Mouse (Mus musculus) ES-Bruce4 (cell line): ENCODE measurements around the gene Bcdin3d. TPM values are rescaled to one million over a fixed set of nuclear protein-coding genes. Genes with fewer than 3 reads are reported as not detected.

Source experiments
- H3K27ac ChIP-seq: 2 replicates; pipeline ENCODE4 v1.5.1; 2012; ENCODE audit warnings: low read length, inconsistent platforms; ENCODE audit not compliant: insufficient read depth
- H3K27me3 ChIP-seq: 2 replicates; pipeline ENCODE4 v1.6.1; 2012; ENCODE audit warnings: mild to moderate bottlenecking, low read length, inconsistent platforms; ENCODE audit not compliant: control insufficient read depth, poor library complexity, insufficient read depth, severe bottlenecking
- H3K36me3 ChIP-seq: 2 replicates; pipeline ENCODE4 v1.6.1; 2012; ENCODE audit warnings: inconsistent platforms, mild to moderate bottlenecking, low read length, moderate library complexity; ENCODE audit not compliant: control insufficient read depth, poor library complexity, insufficient read depth, severe bottlenecking
- H3K4me1 ChIP-seq: one replicate; pipeline ENCODE4 v1.8.1; 2011; ENCODE audit warnings: low read length; ENCODE audit not compliant: control insufficient read depth, insufficient read depth
- H3K4me3 ChIP-seq: 2 replicates; pipeline ENCODE4 v1.5.1; 2011; ENCODE audit warnings: low read depth, mild to moderate bottlenecking, low read length
- H3K9ac ChIP-seq: 2 replicates; pipeline ENCODE4 v1.6.1; 2012; ENCODE audit warnings: low read depth, mild to moderate bottlenecking, inconsistent platforms; ENCODE audit not compliant: poor library complexity, severe bottlenecking
- H3K9me3 ChIP-seq: replicated peaks from 2 replicates; pipeline ENCODE4 v1.6.1; 2012; ENCODE audit warnings: mild to moderate bottlenecking, low read length, inconsistent platforms; ENCODE audit not compliant: control insufficient read depth, poor library complexity, insufficient read depth, severe bottlenecking
- CTCF ChIP-seq: IDR thresholded peaks from one replicate; pipeline ENCODE4 v1.8.1; 2011; ENCODE audit warnings: low read depth, low read length
- EP300 ChIP-seq: IDR thresholded peaks from 2 replicates; pipeline ENCODE4 v1.6.1; 2011; ENCODE audit warnings: low read depth, low read length; ENCODE audit not compliant: insufficient read depth
- POLR2A ChIP-seq: IDR thresholded peaks from one replicate; pipeline ENCODE4 v1.8.1; 2011; ENCODE audit warnings: low read length; ENCODE audit not compliant: insufficient read depth
- polyA plus RNA-seq: library from polyadenylated mRNA; stranded (reverse); fragments of >200 nt; gene quantifications from 2 replicates; pipeline ENCODE4 v1.2.4, GENCODE M21; 2011; ENCODE audit warnings: low read depth; ENCODE audit not compliant: missing spikeins, insufficient read depth, insufficient read length

The Bcdin3d gene
- polyA plus RNA-seq, 1 experiment, result 10.7 TPM

DNA sequence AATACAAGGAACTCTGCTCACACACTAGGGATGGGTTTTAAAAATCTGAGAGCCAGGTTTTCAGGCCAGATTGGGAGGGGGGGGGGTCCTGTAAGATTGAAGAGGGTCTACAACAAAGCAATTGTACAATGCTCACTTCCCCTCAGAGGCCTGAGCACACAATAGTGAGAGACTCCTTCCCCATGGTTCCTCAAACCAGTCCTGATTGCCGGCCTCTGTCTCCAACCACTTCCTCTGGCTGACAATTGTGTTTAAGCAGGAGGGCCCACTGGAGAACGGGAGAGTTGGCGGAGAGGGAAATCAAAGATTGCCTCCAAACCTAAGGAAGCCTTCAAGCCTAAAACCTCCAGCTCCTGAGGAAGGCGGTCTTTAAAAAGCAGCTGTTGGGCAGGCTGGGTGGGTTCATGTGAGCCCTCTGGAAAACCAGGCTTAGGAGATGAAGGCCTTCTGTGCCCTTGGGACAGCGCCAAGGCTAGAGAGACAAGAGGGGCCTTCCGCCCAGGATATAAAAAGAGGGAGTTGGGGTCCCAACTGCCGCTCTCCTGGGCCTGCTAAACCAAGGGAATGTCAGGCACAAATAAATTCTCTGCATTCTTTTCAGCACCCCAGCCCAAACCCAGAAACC lies 18.1 kb downstream of the Bcdin3d start:
- H3K4me3 ChIP-seq, result peak overlapping the region; percentile 83
- H3K27ac ChIP-seq, result no peak overlapping the region
- H3K36me3 ChIP-seq, result no peaks in the 10 kb centered on the region
- H3K9ac ChIP-seq, result peak overlapping the region; percentile 49
- no peaks in the 10 kb centered on the region for H3K4me1 ChIP-seq
- H3K9me3 ChIP-seq, result no peaks in the 10 kb centered on the region
- TF ChIP-seq POLR2A (no peak), CTCF (no peak), EP300 (no peak)
- no peaks in the 10 kb centered on the region for H3K27me3 ChIP-seq

- TF ChIP-seq EP300 (no peak), POLR2A (no peak), CTCF (no peak)
- H3K4me1 ChIP-seq, result no peaks in the 10 kb centered on the region
- H3K4me3 ChIP-seq, result no peak overlapping the region
- H3K9ac ChIP-seq, result no peak overlapping the region
- no peaks in the 10 kb centered on the region for H3K27me3 ChIP-seq
- no peaks in the 10 kb centered on the region for H3K36me3 ChIP-seq
- H3K9me3 ChIP-seq, result no peaks in the 10 kb centered on the region
- no peak overlapping the region for H3K27ac ChIP-seq
These were observed 19.1 kb downstream of the Bcdin3d start for GRCm38 (mm10) chr15:99455415-99455814.

DNA sequence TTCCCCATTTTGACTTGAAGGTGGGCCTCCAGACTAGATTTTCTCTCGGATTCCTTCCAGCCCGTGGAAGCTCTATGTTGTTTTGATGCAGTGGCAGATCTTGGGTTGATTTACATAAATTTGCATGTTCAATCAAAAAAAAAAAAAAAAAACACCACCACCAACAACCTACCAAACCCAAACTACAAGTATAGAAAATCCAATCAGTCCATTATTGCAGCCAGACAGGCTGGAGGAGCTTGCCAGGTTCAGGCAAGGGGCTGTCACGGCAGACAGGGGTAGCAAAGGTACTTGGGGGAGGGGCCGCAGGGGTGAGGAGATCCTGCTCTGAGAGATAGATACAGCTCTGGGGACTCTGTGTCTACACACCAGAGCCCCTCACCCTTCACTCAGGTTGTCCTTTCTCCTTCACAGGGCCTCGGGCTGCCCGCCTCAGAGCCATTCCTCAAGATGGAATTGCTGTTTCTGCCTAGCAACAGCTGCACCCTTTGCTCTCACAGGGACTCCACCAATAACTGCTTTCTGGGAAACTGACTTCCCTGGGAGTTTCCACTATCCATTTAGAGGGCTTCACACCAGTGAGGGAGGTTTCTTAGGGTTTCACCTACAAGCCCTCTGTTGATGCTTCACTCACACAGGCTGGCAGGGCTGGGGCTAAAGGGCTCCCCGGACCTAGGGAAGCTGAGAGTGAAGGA lies 19.8 kb downstream of the Bcdin3d start:
- H3K9ac ChIP-seq, result no peak overlapping the region
- no peak overlapping the region for H3K4me3 ChIP-seq
- H3K27ac ChIP-seq, result no peak overlapping the region
- no peaks in the 10 kb centered on the region for H3K27me3 ChIP-seq
- TF ChIP-seq POLR2A (no peak), EP300 (no peak), CTCF (no peak)
- no peaks in the 10 kb centered on the region for H3K9me3 ChIP-seq
- no peaks in the 10 kb centered on the region for H3K36me3 ChIP-seq
- no peaks in the 10 kb centered on the region for H3K4me1 ChIP-seq

DNA sequence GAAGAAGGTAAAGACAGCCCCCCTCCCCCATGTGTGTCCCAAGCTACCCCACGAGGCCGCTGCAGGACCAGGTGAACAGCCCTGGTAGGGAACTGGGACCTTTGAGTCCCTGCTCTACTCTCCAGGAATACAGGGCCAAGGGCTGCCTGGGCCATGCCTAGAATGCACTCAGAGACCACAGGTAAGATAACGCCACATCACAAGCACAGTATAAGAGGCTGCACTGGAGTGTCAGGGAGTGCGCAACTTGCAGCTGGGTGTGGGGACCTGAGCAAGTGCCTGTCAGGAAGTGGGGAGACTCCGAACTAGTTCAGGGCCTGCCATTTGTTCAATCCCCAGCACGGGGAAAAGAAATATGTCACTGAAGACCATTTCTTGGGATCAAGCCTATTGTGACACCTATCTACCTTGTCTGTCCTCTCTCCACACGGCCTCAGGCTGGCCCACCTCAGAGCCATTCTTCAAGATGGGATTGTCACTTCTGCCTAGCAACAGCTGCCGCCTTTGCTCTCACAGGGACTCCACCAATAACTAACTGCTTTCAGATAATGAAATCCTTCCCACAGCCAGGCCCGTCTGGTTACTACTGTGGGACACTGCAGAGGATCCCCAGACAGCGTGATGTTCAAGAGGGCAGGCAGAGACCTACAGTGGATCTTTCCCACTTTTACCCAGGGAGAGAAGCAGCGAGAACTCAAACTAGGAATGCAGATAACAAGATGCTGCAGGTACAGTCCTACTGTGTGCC lies 21.2 kb downstream of the Bcdin3d start:
- H3K4me3 ChIP-seq, result no peak overlapping the region
- H3K27ac ChIP-seq, result no peak overlapping the region
- TF ChIP-seq POLR2A (no peak), CTCF (no peak), EP300 (no peak)
- H3K9me3 ChIP-seq, result no peaks in the 10 kb centered on the region
- no peaks in the 10 kb centered on the region for H3K27me3 ChIP-seq
- no peaks in the 10 kb centered on the region for H3K4me1 ChIP-seq
- no peaks in the 10 kb centered on the region for H3K36me3 ChIP-seq
- H3K9ac ChIP-seq, result no peak overlapping the region

GRCm38 (mm10) chr15:99449751-99450280 lies 24.7 kb downstream of the Bcdin3d start:
- Histone ChIP-seq H3K9ac (no peak overlapping the region), H3K36me3 (no peaks in the 10 kb centered on the region), H3K27ac (no peak overlapping the region), H3K4me1 (no peaks in the 10 kb centered on the region), H3K27me3 (no peaks in the 10 kb centered on the region), H3K9me3 (no peaks in the 10 kb centered on the region), H3K4me3 (no peak overlapping the region)
- TF ChIP-seq CTCF, result no peak
